Comparison of ENCODE assay signal across 10 mouse cellular contexts in the genomic region with DNA sequence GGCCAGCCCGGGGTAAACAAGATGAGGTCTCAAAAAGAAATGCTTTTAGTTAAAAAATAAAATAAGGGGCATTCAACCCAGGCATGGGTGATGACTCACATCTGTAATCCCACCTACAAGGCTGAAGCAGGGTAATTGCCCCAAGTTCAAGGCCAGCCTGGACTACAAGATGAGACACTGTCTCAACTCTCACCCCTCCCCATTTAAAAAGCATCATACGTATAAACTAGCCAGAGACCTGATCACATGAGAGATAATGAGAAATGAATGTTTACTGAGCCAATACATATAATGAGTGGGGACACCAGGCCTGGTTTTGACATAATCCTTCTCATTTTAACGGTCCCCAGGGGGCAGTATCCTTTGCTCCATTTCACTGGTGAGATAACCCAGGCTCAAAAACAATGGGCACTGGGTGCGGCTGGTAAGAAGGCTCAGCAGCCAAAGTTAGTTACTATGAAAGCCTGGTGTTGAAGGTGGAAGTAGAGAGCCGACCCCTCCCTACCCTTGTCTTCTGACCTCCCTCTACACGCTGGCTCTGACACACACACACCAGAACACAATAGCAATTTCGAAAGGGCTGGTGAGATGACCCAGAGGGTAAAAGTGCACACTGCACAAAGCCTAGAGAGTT. TPM values are rescaled to one million over a fixed set of nuclear protein-coding genes. Genes with fewer than 3 reads are reported as not detected.
DNase-seq lines count a peak whose midpoint lies in the region; ATAC-seq and TF ChIP-seq lines count a peak whose summit lies in the region.
"Had no signal": no experiment of that assay in that cellular context is flagged by ENCODE, and none has a peak within 500 bp of the region (broad histone marks: within the 10 kb centered on the region; RNA-seq: fewer than 3 reads in every experiment).

No protein-coding gene starts in this region.

- no peak for TF ChIP-seq POLR2A in lung, adult 2 months (IDR thresholded peaks at IDR 0.05; ENCODE audit: borderline replicate concordance, extremely low read depth, low read depth, low read length)

- 0 out of 2 replicates have a peak, but pooled peaks cover 6% of the 10 kb centered on the region for H3K36me3 ChIP-seq in midbrain, embryonic 13.5 days
- H3K36me3 ChIP-seq: forebrain, embryonic 15.5 days had no signal

- DNase-seq in cerebellum, adult 18-20 months: peak; percentile 16 to 28
- DNase-seq in lung, adult 18-20 months: peak; percentile 36 to 48
- DNase-seq in lung, adult 2 months: no peak
- DNase-seq in monocyte, adult 2 months (ENCODE audit: low read depth in 1 of 2, low spot score in 2 of 2): peak; percentile 41 to 49
- no peak for DNase-seq in ovary, adult 18-20 months (ENCODE audit: low spot score)

- no peaks in the 10 kb centered on the region for H3K9me3 ChIP-seq in midbrain, embryonic 13.5 days
- H3K9me3 ChIP-seq: forebrain, embryonic 15.5 days had no signal

- peaks cover 11% of the 10 kb centered on the region for H3K27me3 ChIP-seq in midbrain, embryonic 13.5 days
- H3K27me3 ChIP-seq: forebrain, embryonic 15.5 days had no signal

- TF ChIP-seq CTCF in lung, adult 2 months (IDR thresholded peaks at IDR 0.05; ENCODE audit: insufficient read depth, low read length): no peak

- H3K4me3 ChIP-seq in lung, adult 2 months (replicated peaks; ENCODE audit: extremely low read depth, low read depth, low read length): no peak overlapping the region
- H3K4me3 ChIP-seq in midbrain, embryonic 13.5 days (replicated peaks): no peak overlapping the region
- H3K4me3 ChIP-seq: forebrain, embryonic 15.5 days had no signal

- ATAC-seq in cerebellum, adult (ENCODE audit: insufficient number of reproducible peaks, low FRiP score, low TSS enrichment): no peak
- peak; percentile 72 for ATAC-seq in granulocyte monocyte progenitor cell, adult 5-6 weeks (replicated peaks; ENCODE audit: poor library complexity, severe bottlenecking)
- no peak for ATAC-seq in midbrain, embryonic 13.5 days
- ATAC-seq: forebrain, embryonic 15.5 days had no signal

- H3K4me2 ChIP-seq in midbrain, embryonic 13.5 days (replicated peaks): no peak overlapping the region
- H3K4me2 ChIP-seq: forebrain, embryonic 15.5 days; hindbrain, embryonic 14.5 days had no signal

- H3K4me1 ChIP-seq in lung, adult 2 months (ENCODE audit: control insufficient read depth, insufficient read depth, low read length): peaks cover 7% of the 10 kb centered on the region
- peaks cover 10% of the 10 kb centered on the region for H3K4me1 ChIP-seq in midbrain, embryonic 13.5 days (replicated peaks)

- H3K27ac ChIP-seq in midbrain, embryonic 13.5 days: no peak overlapping the region
- H3K27ac ChIP-seq: forebrain, embryonic 15.5 days; hindbrain, embryonic 14.5 days had no signal

- 49% methylated on average over 7 of the region's 7 CpGs for WGBS in lung, adult 2 months
- WGBS in midbrain, embryonic 13.5 days: 62% methylated on average over 7 of the region's 7 CpGs

- H3K9ac ChIP-seq in midbrain, embryonic 13.5 days (replicated peaks): no peak overlapping the region
- H3K9ac ChIP-seq: forebrain, embryonic 15.5 days; hindbrain, embryonic 14.5 days had no signal

RNA-seq across cellular contexts. Expression of gene Gfod1, which starts 8.9 kb away (rescaled TPM):
- polyA plus RNA-seq in lung, adult 2 months (2012; rRNA removed): 11.7 and 12.9 TPM in 2 replicates
- 13.2 and 13.9 TPM in 2 replicates for total RNA-seq in granulocyte monocyte progenitor cell, adult 5-6 weeks (2014; fragmentation: Nextera tagmentation)
- 7.5 and 7.8 TPM in 2 replicates for total RNA-seq in granulocyte monocyte progenitor cell, adult 5-6 weeks (2017)
- polyA plus RNA-seq in midbrain, embryonic 13.5 days (2015; fragmentation: Nextera tagmentation; extraction: Ambion mirVana): 1.6 and 1.7 TPM in 2 replicates

Comparison
In these comparisons a context has a peak if more than half of its experiments do, and no peak if none do; other contexts are left out.
1. DNase-seq: peak in cerebellum, adult 18-20 months (2 of 2), lung, adult 18-20 months (2 of 2) and monocyte, adult 2 months (2 of 2); none in lung, adult 2 months (single experiment) and ovary, adult 18-20 months (single experiment).